Mouse (Mus musculus) ES-E14 (cell line): Measurements from ENCODE around the gene Nucks1. TPM values are rescaled to one million over a fixed set of nuclear protein-coding genes. Genes with fewer than 3 reads are reported as not detected.

Source experiments
- DNase-seq: peaks from one replicate; pipeline ENCODE4 v3.0.0-alpha.2; 2013; ENCODE audit warnings: low read depth, low spot score
- H3K27ac ChIP-seq: 2 replicates; pipeline ENCODE4 v1.5.1; 2012; ENCODE audit warnings: low read depth, mild to moderate bottlenecking, low read length, moderate library complexity, mixed read lengths; ENCODE audit not compliant: poor library complexity, insufficient read depth, severe bottlenecking
- H3K36me3 ChIP-seq: 2 replicates; pipeline ENCODE4 v1.6.1; 2012; ENCODE audit warnings: mild to moderate bottlenecking, low read length, moderate library complexity, mixed read lengths; ENCODE audit not compliant: control insufficient read depth, poor library complexity, insufficient read depth, severe bottlenecking
- H3K4me1 ChIP-seq, 2 experiments: fragments of 150-350 bp in 1 of 2; sonication (generic) in 1 of 2; 2 replicates each; pipeline ENCODE4 v1.6.1; 2012; ENCODE audit warnings: low read length in 2 of 2, mild to moderate bottlenecking in 1 of 2, mixed read lengths in 1 of 2; ENCODE audit not compliant: control insufficient read depth in 2 of 2, insufficient read depth in 2 of 2, poor library complexity in 1 of 2
- H3K4me3 ChIP-seq, 2 experiments: fragments of 150-350 bp in 1 of 2; sonication (generic) in 1 of 2; 2 replicates each; pipeline ENCODE4 v1.5.1; 2012; ENCODE audit warnings: low read length in 2 of 2, low read depth in 1 of 2, mild to moderate bottlenecking in 1 of 2, mixed read lengths in 1 of 2; ENCODE audit not compliant: insufficient read depth in 1 of 2, poor library complexity in 1 of 2, severe bottlenecking in 1 of 2
- H3K9ac ChIP-seq: 2 replicates; pipeline ENCODE4 v1.6.1; 2012; ENCODE audit warnings: low read depth, mild to moderate bottlenecking, low read length, mixed read lengths; ENCODE audit not compliant: poor library complexity, insufficient read depth, severe bottlenecking
- H3K9me3 ChIP-seq: fragments of 150-350 bp; sonication (generic); 2 replicates; pipeline ENCODE4 v1.6.1; 2012; ENCODE audit warnings: low read depth, mild to moderate bottlenecking, low read length; ENCODE audit not compliant: control insufficient read depth, insufficient read depth
- CHD2 ChIP-seq: IDR thresholded peaks from 2 replicates; pipeline ENCODE4 v1.6.1; 2014; ENCODE audit warnings: mild to moderate bottlenecking, low read depth, low read length, inconsistent platforms
- HCFC1 ChIP-seq: IDR thresholded peaks from 2 replicates; pipeline ENCODE4 v1.6.1; 2012; ENCODE audit warnings: low read length, inconsistent platforms, borderline replicate concordance; ENCODE audit not compliant: insufficient read depth
- MAFK ChIP-seq: IDR thresholded peaks from 2 replicates; pipeline ENCODE4 v1.6.1; 2014; ENCODE audit warnings: mild to moderate bottlenecking, low read depth, low read length, inconsistent platforms; ENCODE audit not compliant: insufficient read depth
- ZC3H11A ChIP-seq: IDR thresholded peaks from 2 replicates; pipeline ENCODE4 v1.6.1; 2012; ENCODE audit warnings: low read depth, mild to moderate bottlenecking, inconsistent platforms, low read length, borderline replicate concordance
- ZNF384 ChIP-seq: IDR thresholded peaks from 2 replicates; pipeline ENCODE4 v1.6.1; 2012; ENCODE audit warnings: low read depth, low read length, inconsistent platforms
- in situ Hi-C, 2 experiments: fragments of 600-800 bp; cut with MboI; formaldehyde crosslinking; loops; one replicate each; pipeline ENCODE4 v1.15.1; 2025; ENCODE audit warnings: low sequenced_read_pairs in 2 of 2, inconsistent platforms in 1 of 2; ENCODE audit not compliant: unreplicated experiment in 2 of 2
- total RNA-seq: library from RNA; depleted of rRNA; stranded (reverse); fragments of 300-350 nt; gene quantifications from 2 replicates; pipeline ENCODE4 v1.2.3, GENCODE M21; 2012

Gene Nucks1
- total RNA-seq, 1 experiment: 219 TPM

GRCm38 (mm10) chr1:131937659-131938305, 27.4 kb downstream of the Nucks1 start:
- DNase-seq: peak; percentile 60
- Histone ChIP-seq H3K27ac (no peak overlapping the region), H3K4me3 (no peak overlapping the region), H3K9ac (no peak overlapping the region), H3K36me3 (peaks cover 8% of the 10 kb centered on the region), H3K4me1 (no peaks in the 10 kb centered on the region), H3K9me3 (no peaks in the 10 kb centered on the region)
- in situ Hi-C loops: no loop called here
- TF ChIP-seq ZC3H11A (no peak), MAFK (no peak), CHD2 (no peak), HCFC1 (no peak), ZNF384 (no peak)

- Histone ChIP-seq H3K4me3 (no peak overlapping the region), H3K4me1 (no peaks in the 10 kb centered on the region)
Observed at GRCm38 (mm10) chr1:131938811-131939210, 28.5 kb downstream of the Nucks1 start.

GRCm38 (mm10) chr1:131940711-131941244, 30.4 kb downstream of the Nucks1 start:
- no peaks in the 10 kb centered on the region for H3K9me3 ChIP-seq
- no peak overlapping the region for H3K9ac ChIP-seq
- no peak for DNase-seq
- peaks cover 0 to 3% of the 10 kb centered on the region in 2 experiments; a peak in 2 of 4 replicates for H3K4me1 ChIP-seq
- no peak overlapping the region for H3K27ac ChIP-seq
- TF ChIP-seq MAFK (no peak), CHD2 (no peak), HCFC1 (no peak), ZC3H11A (no peak), ZNF384 (no peak)
- in situ Hi-C loops: no loop called here
- peaks cover 2% of the 10 kb centered on the region; the same call in 1 of the 2 replicates for H3K36me3 ChIP-seq
- no peak overlapping the region for H3K4me3 ChIP-seq

More at GRCm38 (mm10) chr1:131938811-131939210, 28.5 kb downstream of the Nucks1 start:
- in situ Hi-C loops: no loop called here
- no peak overlapping the region for H3K9ac ChIP-seq
- DNase-seq: no peak
- no peaks in the 10 kb centered on the region for H3K9me3 ChIP-seq
- TF ChIP-seq ZNF384 (no peak), HCFC1 (no peak), ZC3H11A (no peak), MAFK (no peak), CHD2 (no peak)
- no peak overlapping the region for H3K27ac ChIP-seq
- peaks cover 4% of the 10 kb centered on the region for H3K36me3 ChIP-seq

- TF ChIP-seq ZC3H11A: no peak
- no peak for TF ChIP-seq HCFC1
- TF ChIP-seq CHD2: no peak
- no peak for TF ChIP-seq ZNF384
- no peak for TF ChIP-seq MAFK
- in situ Hi-C loops: no loop called here
Observed at GRCm38 (mm10) chr1:131941501-131941900, 31.2 kb downstream of the Nucks1 start.

More at GRCm38 (mm10) chr1:131941501-131941900, 31.2 kb downstream of the Nucks1 start:
- Histone ChIP-seq H3K4me3 (no peak overlapping the region), H3K9ac (no peak overlapping the region), H3K9me3 (no peaks in the 10 kb centered on the region), H3K27ac (no peak overlapping the region), H3K4me1 (peaks cover 2 to 5% of the 10 kb centered on the region in 2 experiments; a peak in 2 of 4 replicates), H3K36me3 (peaks cover 2% of the 10 kb centered on the region; the same call in 1 of the 2 replicates)
- no peak for DNase-seq
